Comparison of ENCODE assay signal across 16 mouse cellular contexts in the genomic region with DNA sequence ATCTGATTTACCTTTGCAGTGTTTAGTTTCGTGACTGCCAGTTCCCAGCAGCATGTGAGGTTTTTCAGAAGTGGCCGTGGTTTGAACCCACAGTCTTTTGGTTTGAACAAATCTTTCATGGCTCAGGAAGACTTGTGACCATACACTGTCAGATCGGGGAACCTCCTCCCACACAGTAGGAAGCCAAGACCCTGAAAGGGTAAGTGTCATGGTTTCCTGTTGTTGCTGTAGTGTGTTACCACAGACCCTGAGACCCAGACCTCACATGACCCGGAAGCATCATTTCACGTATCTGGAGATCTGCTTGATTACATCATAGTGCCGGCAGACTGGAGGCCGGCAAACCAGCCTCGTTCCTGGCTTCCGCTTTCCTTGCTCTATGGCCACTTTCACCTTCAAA. TPM values are rescaled to one million over a fixed set of nuclear protein-coding genes. Genes with fewer than 3 reads are reported as not detected.
A peak's percentile ranks its signal among the peaks of the same experiment; 100 is the strongest.
DNase-seq lines count a peak whose midpoint lies in the region; ATAC-seq and TF ChIP-seq lines count a peak whose summit lies in the region.
"Had no signal": no experiment of that assay in that cellular context is flagged by ENCODE, and none has a peak within 500 bp of the region (broad histone marks: within the 10 kb centered on the region; RNA-seq: fewer than 3 reads in every experiment).

No protein-coding gene starts in this region.

- no peaks in the 10 kb centered on the region for H3K27me3 ChIP-seq in spleen, adult 2 months (ENCODE audit: control insufficient read depth, insufficient read depth, low read length)
- H3K27me3 ChIP-seq in forebrain, embryonic 15.5 days: no peaks in the 10 kb centered on the region

- no peaks in the 10 kb centered on the region for H3K36me3 ChIP-seq in spleen, adult 2 months (ENCODE audit: control insufficient read depth, insufficient read depth, low read length)
- H3K36me3 ChIP-seq in forebrain, embryonic 15.5 days: no peaks in the 10 kb centered on the region

- ATAC-seq in forebrain, embryonic 15.5 days (replicated peaks): no peak
- ATAC-seq: hindbrain, embryonic 16.5 days had no signal

- no peak for TF ChIP-seq CTCF in spleen, adult 2 months (IDR thresholded peaks at IDR 0.05; ENCODE audit: extremely low read depth, insufficient read depth, insufficient read length, insufficient replicate concordance)

- TF ChIP-seq POLR2A in spleen, adult 2 months (IDR thresholded peaks at IDR 0.05; ENCODE audit: low read depth, low read length): no peak

- H3K4me2 ChIP-seq in forebrain, embryonic 15.5 days (replicated peaks): no peak overlapping the region

- no peak overlapping the region for H3K4me3 ChIP-seq in spleen, adult 2 months (ENCODE audit: extremely low read depth, insufficient read depth, insufficient read length)
- no peak overlapping the region for H3K4me3 ChIP-seq in forebrain, embryonic 15.5 days
- H3K4me3 ChIP-seq: erythroblast, embryonic 14.5 days had no signal

- no peak overlapping the region for H3K27ac ChIP-seq in spleen, adult 2 months (ENCODE audit: insufficient read depth, low read length)
- H3K27ac ChIP-seq in forebrain, embryonic 15.5 days (replicated peaks): no peak overlapping the region

- no peaks in the 10 kb centered on the region for H3K9me3 ChIP-seq in forebrain, embryonic 15.5 days

- 6% methylated on average over 9 of the region's 9 CpGs for WGBS in spleen, adult 2 months
- WGBS in forebrain, embryonic 15.5 days: 88% methylated on average over 9 of the region's 9 CpGs

- H3K9ac ChIP-seq in forebrain, embryonic 15.5 days (replicated peaks): no peak overlapping the region

- peaks cover 5% of the 10 kb centered on the region; the same call in 1 of the 2 replicates for H3K4me1 ChIP-seq in spleen, adult 2 months (ENCODE audit: control insufficient read depth, insufficient read depth, insufficient read length)
- no peaks in the 10 kb centered on the region for H3K4me1 ChIP-seq in forebrain, embryonic 15.5 days

- DNase-seq in layer of hippocampus, adult 9-11 months: peak; percentile 6
- no peak for DNase-seq in layer of hippocampus, adult 9-10 months (ENCODE audit: low spot score)
- peak; percentile 44 for DNase-seq in R1 (ENCODE audit: low read depth, low spot score)
- peak; percentile 4 for DNase-seq in lung, postnatal 14 days
- DNase-seq in spleen, adult 2 months (ENCODE audit: low read depth in 1 of 2, low spot score in 2 of 2): peak; percentile 21 to 87
- DNase-seq in gastrocnemius, postnatal 25 days: no peak
- DNase-seq in kidney, adult 18-20 months: no peak
- DNase-seq: adrenal gland, adult 8-10 months; cerebellum, postnatal 14 days had no signal

RNA-seq across cellular contexts. Expression of a gene that starts 21.7 kb away (rescaled TPM):
- not detected in 2 replicates for polyA plus RNA-seq in spleen, adult 2 months (2012; rRNA removed)
- not detected for total RNA-seq in gastrocnemius, postnatal 25 days (2021)
- 0.54 TPM in 1 of 2 replicates, not detected in the other for polyA plus RNA-seq in forebrain, embryonic 15.5 days (2015; fragmentation: Nextera tagmentation; extraction: Ambion mirVana)
- total RNA-seq: adrenal gland, adult 8-10 months; ES-E14 had no signal
- polyA plus RNA-seq: erythroblast, embryonic 14.5 days; large intestine, adult 2 months; limb, embryonic 11.5 days; midbrain, postnatal 0 days had no signal

Comparison
In these comparisons a context has a peak if more than half of its experiments do, and no peak if none do; other contexts are left out.
1. DNase-seq: peak in layer of hippocampus, adult 9-11 months (single experiment), R1 (single experiment), lung, postnatal 14 days (single experiment) and spleen, adult 2 months (2 of 2); none in layer of hippocampus, adult 9-10 months (single experiment), gastrocnemius, postnatal 25 days (single experiment) and kidney, adult 18-20 months (single experiment).